Mouse (Mus musculus) hindbrain, embryonic 10.5 days (tissue): ENCODE data around the gene Hist1h4c. TPM values are rescaled to one million over a fixed set of nuclear protein-coding genes. Genes with fewer than 3 reads are reported as not detected.

Source experiments
- polyA plus RNA-seq: library from polyadenylated mRNA; unstranded; fragments of >200 nt; fragmentation: Nextera tagmentation; extraction: Ambion mirVana; gene quantifications from 2 replicates; pipeline ENCODE4 v1.2.1, GENCODE M21; 2016

Gene Hist1h4c
- polyA plus RNA-seq, 1 experiment from 2014 or later, result 5.4 TPM

Other genes with a start within 250 kb of the Hist1h4c start
- gene Btn1a1, start 232.6 kb downstream of the Hist1h4c start, polyA plus RNA-seq, result 0.04 TPM in 1 of 2 replicates, not detected in the other
- 0.29 and 0.35 TPM in 2 replicates for gene Btn2a2, start 209.6 kb downstream of the Hist1h4c start, polyA plus RNA-seq
- 5.8 and 7.4 TPM in 2 replicates for gene Hist1h4h, start 167.4 kb downstream of the Hist1h4c start, polyA plus RNA-seq
- gene Hist1h2af, start 164.5 kb downstream of the Hist1h4c start, polyA plus RNA-seq, result 7.8 and 9.2 TPM in 2 replicates
- gene Hist1h3g, start 163.0 kb downstream of the Hist1h4c start, polyA plus RNA-seq, result 3.3 and 6.0 TPM in 2 replicates
- 0.51 and 1.1 TPM in 2 replicates for gene Hist1h2bh, start 155.1 kb downstream of the Hist1h4c start, polyA plus RNA-seq
- 0.92 and 1.1 TPM in 2 replicates for gene Hist1h3f, start 154.4 kb downstream of the Hist1h4c start, polyA plus RNA-seq
- gene Hist1h4f, start 146.8 kb downstream of the Hist1h4c start, polyA plus RNA-seq, result 0.56 TPM in 1 of 2 replicates, not detected in the other
- 0.37 and 0.49 TPM in 2 replicates for gene Hist1h1d, start 145.2 kb downstream of the Hist1h4c start, polyA plus RNA-seq
- gene Hist1h3e, start 136.1 kb downstream of the Hist1h4c start, polyA plus RNA-seq, result 5.3 and 5.6 TPM in 2 replicates
- 102 and 103 TPM in 2 replicates for gene Hist1h2ae, start 127.2 kb downstream of the Hist1h4c start, polyA plus RNA-seq
- 7.0 and 7.3 TPM in 2 replicates for gene Hist1h2bg, start 127.1 kb downstream of the Hist1h4c start, polyA plus RNA-seq
- 4.7 and 5.1 TPM in 2 replicates for gene Hist1h2bf, start 124.3 kb downstream of the Hist1h4c start, polyA plus RNA-seq
- 1.8 and 2.2 TPM in 2 replicates for gene Hist1h2ad, start 124.1 kb downstream of the Hist1h4c start, polyA plus RNA-seq
- 4.8 and 10.9 TPM in 2 replicates for gene Hist1h3d, start 122.7 kb downstream of the Hist1h4c start, polyA plus RNA-seq
- 101 and 107 TPM in 2 replicates for gene Hist1h4d, start 116.9 kb downstream of the Hist1h4c start, polyA plus RNA-seq
- 2.5 and 2.7 TPM in 2 replicates for gene Hist1h2be, start 77.3 kb downstream of the Hist1h4c start, polyA plus RNA-seq
- gene Hist1h1e, start 75.9 kb downstream of the Hist1h4c start, polyA plus RNA-seq, result 22.0 and 26.3 TPM in 2 replicates
- 0.80 and 1.2 TPM in 2 replicates for gene Hist1h2ac, start 14.5 kb downstream of the Hist1h4c start, polyA plus RNA-seq
- gene Hist1h2bc, start 14.3 kb downstream of the Hist1h4c start, polyA plus RNA-seq, result 23.1 and 26.2 TPM in 2 replicates
- not detected in 2 replicates for gene Hist1h1t, start 2.6 kb downstream of the Hist1h4c start, polyA plus RNA-seq
- 3.2 and 3.5 TPM in 2 replicates for gene Hfe, start 12.4 kb upstream of the Hist1h4c start, polyA plus RNA-seq
- gene Hist1h1c, start 40.4 kb upstream of the Hist1h4c start, polyA plus RNA-seq, result 10.6 and 12.6 TPM in 2 replicates
- gene Hist1h3c, start 47.1 kb upstream of the Hist1h4c start, polyA plus RNA-seq, result 6.9 and 8.6 TPM in 2 replicates
- gene Hist1h2bb, start 48.3 kb upstream of the Hist1h4c start, polyA plus RNA-seq, result 1.8 and 2.4 TPM in 2 replicates
- 45.2 and 49.3 TPM in 2 replicates for gene Hist1h2ab, start 52.7 kb upstream of the Hist1h4c start, polyA plus RNA-seq
- gene Hist1h3b, start 53.8 kb upstream of the Hist1h4c start, polyA plus RNA-seq, result 5.5 and 8.8 TPM in 2 replicates
- gene Hist1h4b, start 58.6 kb upstream of the Hist1h4c start, polyA plus RNA-seq, result 4.9 and 5.4 TPM in 2 replicates
- gene Hist1h4a, start 62.8 kb upstream of the Hist1h4c start, polyA plus RNA-seq, result not detected in 2 replicates
- 3.7 and 4.8 TPM in 2 replicates for gene Hist1h3a, start 63.9 kb upstream of the Hist1h4c start, polyA plus RNA-seq
- 2.3 and 3.4 TPM in 2 replicates for gene Hist1h1a, start 65.2 kb upstream of the Hist1h4c start, polyA plus RNA-seq
- not detected in 2 replicates for gene Trim38, start 71.5 kb upstream of the Hist1h4c start, polyA plus RNA-seq
- gene Slc17a2, start 108.5 kb upstream of the Hist1h4c start, polyA plus RNA-seq, result not detected in 2 replicates
- not detected in 2 replicates for gene Slc17a3, start 141.0 kb upstream of the Hist1h4c start, polyA plus RNA-seq
- not detected in 2 replicates for gene Slc17a1, start 169.3 kb upstream of the Hist1h4c start, polyA plus RNA-seq
- not detected in 2 replicates for gene Slc17a4, start 216.6 kb upstream of the Hist1h4c start, polyA plus RNA-seq
- not detected in 2 replicates for gene Hist1h2ba, start 235.7 kb upstream of the Hist1h4c start, polyA plus RNA-seq
- gene Hist1h2aa, start 236.0 kb upstream of the Hist1h4c start, polyA plus RNA-seq, result not detected in 2 replicates